Mouse (Mus musculus) MEL (cell line): ENCODE results near the gene Erg. TPM values are rescaled to one million over a fixed set of nuclear protein-coding genes. Genes with fewer than 3 reads are reported as not detected.

Source experiments
- DNase-seq: peaks from one replicate; pipeline ENCODE4 v3.0.0; 2011; ENCODE audit warnings: low read depth, low spot score
- H3K27ac ChIP-seq: 2 replicates; pipeline ENCODE4 v1.5.1; 2012; ENCODE audit warnings: low read depth, mild to moderate bottlenecking, control low read depth, low read length, moderate library complexity; ENCODE audit not compliant: control insufficient read depth
- H3K27me3 ChIP-seq, 2 experiments: fragments of 150-350 bp in 1 of 2; sonication (generic) in 1 of 2; 2 replicates each; pipeline ENCODE4 v1.6.1; 2012; ENCODE audit warnings: low read length in 2 of 2, mild to moderate bottlenecking in 2 of 2, improper control_type of control experiment in 1 of 2, moderate library complexity in 1 of 2; ENCODE audit not compliant: insufficient read depth in 2 of 2, control insufficient read depth in 1 of 2
- H3K36me3 ChIP-seq, 2 experiments: 2 replicates each; pipeline ENCODE4 v1.6.1; 2012 to 2014; ENCODE audit warnings: low read length in 2 of 2, improper control_type of control experiment in 1 of 2, inconsistent platforms in 1 of 2, mild to moderate bottlenecking in 1 of 2; ENCODE audit not compliant: insufficient read depth in 2 of 2, control insufficient read depth in 1 of 2
- H3K4me1 ChIP-seq, 2 experiments: fragments of 150-350 bp in 1 of 2; sonication (generic) in 1 of 2; 2 replicates each; pipeline ENCODE4 v1.6.1; 2012; ENCODE audit warnings: low read length in 2 of 2, improper control_type of control experiment in 1 of 2, mild to moderate bottlenecking in 1 of 2; ENCODE audit not compliant: insufficient read depth in 2 of 2, control insufficient read depth in 1 of 2
- H3K4me3 ChIP-seq, 2 experiments: fragments of 150-350 bp in 1 of 2; sonication (generic) in 1 of 2; 2 replicates each; pipeline ENCODE4 v1.5.1; 2012; ENCODE audit warnings: low read depth in 2 of 2, low read length in 2 of 2, mild to moderate bottlenecking in 2 of 2, moderate library complexity in 2 of 2, control low read depth in 1 of 2, improper control_type of control experiment in 1 of 2; ENCODE audit not compliant: control insufficient read depth in 1 of 2, insufficient read depth in 1 of 2
- H3K79me2 ChIP-seq: 2 replicates; pipeline ENCODE4 v1.6.1; 2012; ENCODE audit warnings: mild to moderate bottlenecking, low read length, moderate library complexity; ENCODE audit not compliant: control insufficient read depth, poor library complexity, insufficient read depth
- H3K9ac ChIP-seq: 2 replicates; pipeline ENCODE4 v1.6.1; 2012; ENCODE audit warnings: low read depth, mild to moderate bottlenecking, control low read depth, low read length, moderate library complexity; ENCODE audit not compliant: control insufficient read depth, poor library complexity, severe bottlenecking
- H3K9me3 ChIP-seq: fragments of 150-350 bp; sonication (generic); replicated peaks from 2 replicates; pipeline ENCODE4 v1.6.1; 2012; ENCODE audit warnings: mild to moderate bottlenecking, low read length, improper control_type of control experiment, moderate library complexity; ENCODE audit not compliant: insufficient read depth
- CHD1 ChIP-seq: IDR thresholded peaks from 2 replicates; pipeline ENCODE4 v1.6.1; 2012; ENCODE audit warnings: low read depth, mild to moderate bottlenecking, inconsistent platforms, low read length, improper control_type of control experiment
- CHD2 ChIP-seq: IDR thresholded peaks from 2 replicates; pipeline ENCODE4 v1.6.1; 2011; ENCODE audit warnings: low read length, improper control_type of control experiment
- EP300 ChIP-seq, 2 experiments: IDR thresholded peaks; 2 replicates each; pipeline ENCODE4 v1.6.1; 2011; ENCODE audit warnings: improper control_type of control experiment in 2 of 2, low read length in 2 of 2, low read depth in 1 of 2, mild to moderate bottlenecking in 1 of 2
- ETS1 ChIP-seq: IDR thresholded peaks from 2 replicates; pipeline ENCODE4 v1.6.1; 2012; ENCODE audit warnings: low read depth, mild to moderate bottlenecking, inconsistent platforms, low read length, improper control_type of control experiment, moderate library complexity
- GATA1 ChIP-seq: IDR thresholded peaks from 2 replicates; pipeline ENCODE4 v1.6.1; 2011; ENCODE audit warnings: low read depth, low read length, improper control_type of control experiment
- KAT2A ChIP-seq: conservative IDR thresholded peaks from 2 replicates; pipeline ENCODE4 v1.6.1; 2012; ENCODE audit warnings: low read depth, low read length, improper control_type of control experiment, inconsistent platforms
- MAX ChIP-seq: IDR thresholded peaks from 2 replicates; pipeline ENCODE4 v1.6.1; 2011; ENCODE audit warnings: low read length, improper control_type of control experiment
- MXI1 ChIP-seq: IDR thresholded peaks from 2 replicates; pipeline ENCODE4 v1.6.1; 2011; ENCODE audit warnings: mild to moderate bottlenecking, low read depth, low read length, improper control_type of control experiment
- MYC ChIP-seq: IDR thresholded peaks from 2 replicates; pipeline ENCODE4 v1.6.1; 2011; ENCODE audit warnings: low read depth, mild to moderate bottlenecking, low read length, improper control_type of control experiment, moderate library complexity
- NELFE ChIP-seq: IDR thresholded peaks from 2 replicates; pipeline ENCODE4 v1.6.1; 2011; ENCODE audit warnings: low read depth, low read length, improper control_type of control experiment
- POLR2AphosphoS5 ChIP-seq: IDR thresholded peaks from 2 replicates; pipeline ENCODE4 v1.6.1; 2012; ENCODE audit warnings: low read depth, borderline replicate concordance, mild to moderate bottlenecking, inconsistent platforms, low read length, moderate library complexity, mixed read lengths
- RCOR1 ChIP-seq: IDR thresholded peaks from 2 replicates; pipeline ENCODE4 v1.6.1; 2012; ENCODE audit warnings: low read depth, mild to moderate bottlenecking, inconsistent platforms, low read length, improper control_type of control experiment
- SIN3A ChIP-seq: IDR thresholded peaks from 2 replicates; pipeline ENCODE4 v1.6.1; 2012; ENCODE audit warnings: low read length, improper control_type of control experiment, inconsistent platforms
- TAL1 ChIP-seq: IDR thresholded peaks from 2 replicates; pipeline ENCODE4 v1.6.1; 2012; ENCODE audit warnings: mild to moderate bottlenecking, inconsistent platforms, low read length, moderate library complexity, mixed read lengths
- TBP ChIP-seq: IDR thresholded peaks from 2 replicates; pipeline ENCODE4 v1.8.0; 2011; ENCODE audit warnings: low read depth, low read length, improper control_type of control experiment
- TCF12 ChIP-seq: IDR thresholded peaks from 2 replicates; pipeline ENCODE4 v1.6.1; 2014; ENCODE audit warnings: low read depth, mild to moderate bottlenecking, inconsistent platforms, low read length, improper control_type of control experiment, moderate library complexity
- USF1 ChIP-seq: IDR thresholded peaks from 2 replicates; pipeline ENCODE4 v1.6.1; 2014; ENCODE audit warnings: low read depth, mild to moderate bottlenecking, inconsistent platforms, low read length, improper control_type of control experiment, moderate library complexity
- ZNF384 ChIP-seq: IDR thresholded peaks from 2 replicates; pipeline ENCODE4 v1.6.1; 2012; ENCODE audit warnings: low read depth, mild to moderate bottlenecking, inconsistent platforms, low read length, improper control_type of control experiment
- polyA plus RNA-seq, 2 experiments: library from polyadenylated mRNA; stranded (reverse) in 1 of 2; unstranded in 1 of 2; fragments of >175 nt in 1 of 2; fragments of >200 nt in 1 of 2; gene quantifications; 2 replicates each; pipeline versions ENCODE4 v1.2.1 to v1.2.4; 2012; ENCODE audit warnings: low replicate concordance in 2 of 2, low read depth in 1 of 2; ENCODE audit not compliant: insufficient read length in 2 of 2, insufficient read depth in 1 of 2, missing spikeins in 1 of 2
- total RNA-seq: library from RNA; depleted of rRNA; stranded (reverse); fragments of 300-350 nt; gene quantifications from 2 replicates; pipeline ENCODE4 v1.2.3, GENCODE M21; 2012

Erg gene
- total and polyA plus RNA-seq, 3 experiments, result 0.11 to 0.27 TPM; not detected in 1

- TF ChIP-seq CHD1 (no peak), NELFE (peak; percentile 41; the same call in 1 of the 2 replicates), MXI1 (peak; percentile 58), GATA1 (peak; percentile 85)
These were observed 201.0 kb downstream of the Erg start (continued) for GRCm38 (mm10) chr16:95385299-95385973.

DNA sequence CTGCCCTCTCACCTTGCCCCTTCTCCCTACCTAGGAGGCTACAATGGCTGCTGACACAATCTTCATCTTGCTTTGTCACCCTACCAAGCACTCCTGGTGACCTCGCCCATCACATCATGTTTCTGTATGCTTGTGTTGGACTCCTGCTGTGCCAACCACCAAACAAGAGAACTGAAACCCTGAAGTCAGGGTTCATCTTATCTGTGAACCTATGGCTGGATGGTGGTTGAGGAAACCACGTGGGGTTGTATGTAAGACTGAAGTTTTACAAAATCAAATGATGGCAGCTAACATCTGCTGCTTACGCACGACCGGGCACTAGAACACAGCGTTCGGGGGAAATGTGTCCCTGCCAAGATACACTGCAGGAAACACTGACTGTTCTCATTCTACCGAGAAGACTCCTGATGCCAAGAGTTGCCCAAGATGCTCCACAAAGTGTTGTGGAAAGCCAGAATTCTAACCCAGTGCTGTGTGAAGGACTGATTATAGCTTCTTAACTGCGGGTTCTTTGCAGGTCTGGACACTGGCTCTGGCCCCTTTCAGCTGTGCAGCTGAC, 201.7 kb downstream of the Erg start:
- H3K4me3 ChIP-seq, result no peak overlapping the region
- peaks cover 0 to 22% of the 10 kb centered on the region in 2 experiments; a peak in 2 of 4 replicates for H3K36me3 ChIP-seq
- H3K27me3 ChIP-seq, result no peaks in the 10 kb centered on the region
- no peaks in the 10 kb centered on the region for H3K79me2 ChIP-seq
- peak; percentile 66 for TF ChIP-seq USF1
- TF ChIP-seq EP300 (IDR thresholded peaks at IDR 0.05; ENCODE audit: low read depth in 1 of 2, low read length in 2 of 2), result peak in 1 of 2 experiments; percentile 53; a peak in 2 of 4 replicates
- peak; percentile 23; the same call in 1 of the 2 replicates for TF ChIP-seq TAL1
- 0 out of 2 replicates have a peak, but pooled peaks have one; percentile 28 for TF ChIP-seq MYC
- no peak for TF ChIP-seq TBP
- TF ChIP-seq ZNF384, result no peak
- no peak for TF ChIP-seq RCOR1
- 0 out of 2 replicates have a peak, but pooled peaks have one; percentile 19 for TF ChIP-seq GATA1
- no peak for TF ChIP-seq CHD1
- TF ChIP-seq MXI1, result 0 out of 2 replicates have a peak, but pooled peaks have one; percentile 22
- peak; percentile 68 for TF ChIP-seq MAX
- TF ChIP-seq ETS1, result peak; percentile 69; the same call in 1 of the 2 replicates
- peaks cover 15 to 41% of the 10 kb centered on the region in 2 experiments for H3K4me1 ChIP-seq
- H3K9ac ChIP-seq, result no peak overlapping the region
- no peaks in the 10 kb centered on the region for H3K9me3 ChIP-seq
- H3K27ac ChIP-seq, result peak overlapping the region; percentile 82
- DNase-seq, result peak; percentile 56

GRCm38 (mm10) chr16:95382251-95382650, 204.1 kb downstream of the Erg start:
- DNase-seq, result peak; percentile 27
- H3K27me3 ChIP-seq, result no peaks in the 10 kb centered on the region
- no peak overlapping the region for H3K27ac ChIP-seq
- no peaks in the 10 kb centered on the region for H3K79me2 ChIP-seq
- TF ChIP-seq ZNF384 (no peak), EP300 (IDR thresholded peaks at IDR 0.05; ENCODE audit: low read depth in 1 of 2, low read length in 2 of 2) (peak; percentile 51 to 61; a peak in 3 of 4 replicates), CHD2 (no peak), SIN3A (no peak), KAT2A (no peak), CHD1 (no peak), TCF12 (peak; percentile 66; the same call in 1 of the 2 replicates), POLR2AphosphoS5 (no peak), GATA1 (peak; percentile 72), TBP (0 out of 2 replicates have a peak, but pooled peaks have one; percentile 24), ETS1 (peak; percentile 49; the same call in 1 of the 2 replicates), RCOR1 (peak; percentile 21; the same call in 1 of the 2 replicates)
- H3K9ac ChIP-seq, result no peak overlapping the region
- no peaks in the 10 kb centered on the region for H3K9me3 ChIP-seq
- peaks cover 15 to 32% of the 10 kb centered on the region in 2 experiments for H3K4me1 ChIP-seq
- H3K4me3 ChIP-seq, result no peak overlapping the region
- peaks cover 0 to 17% of the 10 kb centered on the region in 2 experiments; a peak in 2 of 4 replicates for H3K36me3 ChIP-seq
